Mouse (Mus musculus) gastrocnemius, postnatal 36 days (tissue): ENCODE results near the gene Tbc1d22b. TPM values are rescaled to one million over a fixed set of nuclear protein-coding genes. Genes with fewer than 3 reads are reported as not detected.
A peak's percentile ranks its signal among the peaks of the same experiment; 100 is the strongest.

Experiments
- DNase-seq, 2 experiments: peaks; one replicate each; pipeline ENCODE4 v3.0.0; 2022
- intact Hi-C: fragments of 180-260 bp; cut with DNase I; formaldehyde crosslinking; loops from one replicate; pipeline ENCODE4 v1.15.1; 2025
- total RNA-seq, 2 experiments: library from RNA; stranded (reverse); gene quantifications; 2 replicates each; pipeline ENCODE4 v1.2.3; 2021

The Tbc1d22b gene
- total RNA-seq, 2 experiments from 2014 or later = 7.3 to 9.1 TPM

DNA sequence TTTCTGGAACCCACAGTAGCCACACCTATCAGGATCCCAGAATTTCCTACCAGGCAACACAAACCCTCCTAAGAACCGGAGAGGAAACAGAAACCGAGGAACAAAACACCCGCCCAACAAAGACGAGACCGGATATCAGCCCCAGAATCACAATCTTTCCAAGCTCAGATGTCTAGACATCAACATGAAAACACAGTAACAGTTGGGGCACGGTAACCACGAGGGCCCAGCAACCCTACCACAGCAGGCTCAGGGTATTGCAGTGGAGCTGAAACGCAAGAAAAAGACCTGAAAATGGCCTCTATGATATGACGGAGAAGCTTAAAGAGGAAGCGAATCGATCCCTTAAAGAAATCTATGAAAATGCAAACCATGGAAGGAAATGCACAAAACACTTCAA is 15.7 kb upstream of the Tbc1d22b start:
- DNase-seq = no peak
- intact Hi-C loops = no loop called here

DNA sequence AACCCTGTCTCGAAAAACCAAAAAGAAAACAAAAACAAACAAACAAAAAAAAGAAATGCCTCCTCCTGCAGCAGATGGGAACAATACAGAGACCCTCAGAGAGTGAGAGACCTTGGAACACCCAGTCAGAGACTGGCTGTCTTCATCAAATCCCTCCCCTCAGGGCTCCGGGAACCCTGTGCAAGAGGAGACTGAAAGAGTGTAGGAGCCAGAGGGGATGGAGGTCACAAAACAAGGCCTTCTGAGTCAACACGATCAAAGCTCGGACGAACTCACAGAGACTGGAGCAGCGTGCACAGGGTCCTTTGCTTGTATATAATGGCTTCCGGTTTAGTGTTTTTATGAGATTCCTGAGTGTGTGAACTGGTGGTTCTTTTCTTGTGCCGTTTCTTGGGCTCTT is 9.2 kb upstream of the Tbc1d22b start:
- no peak for DNase-seq

DNA sequence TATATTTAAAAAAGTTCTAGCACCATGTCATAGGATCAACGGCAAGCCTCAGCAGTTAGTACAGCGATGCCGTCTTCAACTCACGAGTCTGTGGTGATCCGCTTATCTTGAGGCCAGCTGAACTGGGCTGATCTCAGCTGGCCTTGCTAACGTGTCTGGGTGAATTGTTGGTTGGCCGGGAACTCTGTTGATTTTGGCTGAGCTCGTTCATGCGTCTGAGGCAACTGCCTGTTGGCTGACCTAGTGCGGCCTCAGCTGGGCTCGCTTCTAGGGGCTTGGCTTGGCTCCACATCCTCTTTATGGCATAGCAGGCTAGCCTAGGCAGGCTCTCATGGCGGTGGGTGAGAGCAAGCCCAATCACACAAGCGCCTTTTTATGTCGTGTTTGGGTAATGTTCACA is 8.2 kb upstream of the Tbc1d22b start:
- intact Hi-C loops = no loop called here
- peak; percentile 68 to 72 for DNase-seq

More for the DNA sequence above, 9.2 kb upstream of the Tbc1d22b start:
- intact Hi-C loops = no loop called here

DNA sequence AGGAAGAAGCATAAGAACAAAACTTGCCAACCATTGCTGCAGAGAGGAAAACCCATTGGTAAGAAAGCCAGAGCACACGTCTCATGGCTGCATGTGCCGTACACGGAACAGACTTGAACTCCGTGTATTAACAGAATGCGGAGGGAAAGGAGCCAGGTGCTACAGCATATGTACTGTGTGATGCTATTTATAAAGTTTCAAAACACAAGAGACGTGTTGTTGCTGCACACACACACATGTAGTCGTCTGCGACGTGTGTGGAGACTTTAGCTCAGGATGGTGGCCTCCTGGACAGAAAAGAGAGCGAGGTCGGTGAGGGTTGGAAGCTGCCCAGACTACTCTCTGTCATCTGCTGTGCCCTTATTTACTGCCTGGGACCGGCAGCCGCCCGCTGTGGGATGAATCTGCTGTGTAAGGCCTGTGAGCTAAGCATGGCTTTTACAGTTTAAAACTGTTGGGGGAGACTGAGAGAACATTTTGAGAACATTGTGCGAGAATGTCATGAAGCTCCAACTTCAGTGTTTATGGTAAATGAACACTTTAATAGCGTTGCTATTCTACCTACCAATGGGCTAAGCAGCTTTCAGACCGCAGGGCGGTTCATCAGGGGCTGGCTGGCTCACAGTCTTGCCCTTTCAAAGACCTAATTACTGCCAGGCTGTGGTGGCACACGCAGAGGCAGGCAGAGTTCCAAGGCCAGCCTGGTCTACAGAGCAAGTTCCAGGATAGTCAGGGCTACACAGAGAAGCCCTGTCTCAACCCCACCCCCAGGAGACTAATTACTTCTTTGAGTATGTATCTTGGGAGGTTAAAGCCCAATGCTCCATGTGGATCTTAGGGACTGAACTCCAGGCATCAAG is 6.5 kb upstream of the Tbc1d22b start:
- DNase-seq = no peak

DNA sequence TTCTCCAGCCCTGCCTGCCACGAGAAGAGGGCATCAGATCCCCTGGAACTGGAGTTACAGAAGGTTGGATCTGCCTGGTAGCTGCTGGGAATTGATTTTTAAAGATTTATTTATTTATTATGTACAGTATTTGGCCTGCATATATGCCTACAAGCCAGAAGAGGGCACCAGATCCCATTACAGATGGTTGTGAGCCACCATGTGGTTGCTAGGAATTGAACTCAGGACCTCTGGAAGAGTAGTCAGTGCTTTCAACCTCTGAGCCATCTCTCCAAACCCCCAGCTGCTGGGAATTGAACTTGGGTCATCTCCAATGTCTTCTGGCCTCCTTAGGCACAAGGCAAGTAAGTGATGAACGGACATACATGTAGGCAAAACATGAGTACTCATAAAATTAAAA is 5.5 kb upstream of the Tbc1d22b start:
- intact Hi-C loops = no loop called here
- DNase-seq = no peak

More for the DNA sequence above, 6.5 kb upstream of the Tbc1d22b start:
- intact Hi-C loops = no loop called here

DNA sequence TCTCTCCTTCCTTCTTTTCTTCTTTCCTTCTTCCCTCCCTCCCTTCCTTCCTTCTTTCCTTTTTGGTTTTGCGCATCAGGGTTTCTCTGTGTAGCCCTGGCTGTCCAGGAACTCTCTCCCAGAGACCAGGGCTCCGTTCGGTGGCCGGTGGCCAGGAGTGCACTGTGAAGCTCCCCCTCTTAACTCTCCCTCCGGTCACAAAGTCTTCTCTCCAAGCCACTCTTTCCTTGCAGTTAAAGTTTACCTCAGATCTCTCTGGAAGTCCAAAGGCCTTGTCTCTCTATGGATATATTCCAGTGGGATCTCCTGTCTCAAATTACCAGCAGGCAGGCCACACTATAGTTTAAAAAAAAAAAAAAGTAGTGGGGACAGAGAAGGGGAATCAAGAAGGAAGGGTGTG is 4.3 kb upstream of the Tbc1d22b start:
- intact Hi-C loops = no loop called here
- DNase-seq = no peak

DNA sequence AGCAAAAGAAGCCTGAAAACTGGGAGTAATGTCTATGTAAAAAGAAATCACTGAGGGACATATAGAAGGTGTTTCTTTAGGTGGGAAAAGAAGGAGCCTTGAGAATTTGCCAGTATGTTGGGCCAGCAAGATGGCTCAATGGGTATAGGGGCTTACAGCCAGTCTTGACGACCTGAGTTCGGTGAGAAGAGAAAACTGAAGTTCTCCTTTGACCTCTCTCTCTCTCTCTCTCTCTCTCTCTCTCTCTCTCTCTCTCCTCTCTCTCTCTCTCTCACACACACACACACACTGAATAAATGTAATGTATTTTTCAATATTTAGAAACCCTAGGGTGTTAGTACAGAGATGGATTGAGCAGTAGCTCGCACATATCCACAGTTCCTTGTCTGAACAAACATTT is 1.1 kb upstream of the Tbc1d22b start:
- no peak for DNase-seq
- intact Hi-C loops = no loop called here

DNA sequence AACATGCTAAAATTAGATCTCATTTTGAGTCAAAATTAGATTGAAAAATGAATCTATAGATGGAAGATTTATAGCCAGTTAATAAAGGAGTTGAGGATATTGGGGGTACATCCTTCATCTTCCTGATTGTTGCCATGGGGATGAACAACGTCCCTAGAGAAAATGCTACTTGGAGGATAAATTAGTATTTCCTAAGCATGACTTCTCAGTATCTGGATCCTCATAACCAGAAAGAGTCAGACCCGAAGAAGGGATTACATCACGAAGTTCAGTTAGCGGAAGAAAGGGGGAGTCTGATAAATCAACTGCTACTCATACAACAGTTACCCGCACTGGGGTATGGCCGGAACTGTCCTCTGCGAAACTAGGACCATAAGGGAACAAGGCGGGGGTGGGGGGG is 591 bp upstream of the Tbc1d22b start:
- DNase-seq = no peak
- intact Hi-C loops = no loop called here

DNA sequence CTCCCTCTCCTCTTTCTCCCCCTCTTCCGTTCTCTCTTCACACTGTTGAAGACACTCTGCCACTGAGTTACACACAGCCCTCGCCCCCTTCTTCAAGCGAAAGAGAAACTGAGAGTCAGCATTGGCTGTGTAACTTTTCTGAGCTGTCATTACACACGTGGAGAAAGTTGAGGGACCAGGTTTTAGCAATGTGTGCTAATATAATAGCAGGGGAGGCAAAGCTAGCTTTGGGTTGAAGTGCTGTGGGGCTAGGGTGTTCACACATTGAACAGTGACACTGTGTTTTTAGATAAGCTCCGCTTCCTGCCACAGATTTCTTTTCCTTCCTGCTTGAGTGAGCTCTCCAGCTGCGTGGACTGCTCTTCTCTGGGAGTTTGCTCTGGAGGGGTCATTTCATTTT is 1.4 kb downstream of the Tbc1d22b start:
- intact Hi-C loops = no loop called here
- no peak for DNase-seq

DNA sequence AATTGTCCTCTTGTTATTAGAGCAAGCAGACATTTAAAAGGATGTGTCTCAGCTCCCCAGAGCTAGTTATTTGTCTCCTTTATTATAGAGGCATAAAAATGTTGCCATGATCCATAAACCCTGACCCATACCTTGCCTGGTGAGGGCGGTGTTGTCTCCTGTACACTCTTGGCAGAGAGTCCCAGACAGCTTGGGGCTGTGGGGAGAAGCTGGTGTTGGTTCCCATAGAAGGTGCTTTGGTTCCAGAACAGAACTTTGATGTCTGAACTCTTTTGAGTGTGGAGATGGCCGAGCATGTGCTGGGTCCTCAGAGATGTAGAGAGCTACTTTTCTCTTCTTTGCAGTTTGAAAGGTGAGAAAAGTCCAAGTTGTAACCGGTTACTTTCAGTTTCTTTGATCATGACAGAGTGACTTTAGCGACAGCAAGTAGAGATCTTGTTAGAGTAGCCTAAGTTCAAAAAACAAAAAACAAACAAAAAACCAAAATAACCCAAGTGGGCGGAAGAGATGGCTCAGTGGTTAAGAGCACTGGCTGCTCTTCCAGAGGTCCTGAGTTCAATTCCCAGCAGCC is 2.7 kb downstream of the Tbc1d22b start, which contains the start of gene Tmem217:
TSS of gene Tmem217 (minus strand) at position 224 of the 571 bp plus-strand sequence.
- intact Hi-C loops = no loop called here

DNA sequence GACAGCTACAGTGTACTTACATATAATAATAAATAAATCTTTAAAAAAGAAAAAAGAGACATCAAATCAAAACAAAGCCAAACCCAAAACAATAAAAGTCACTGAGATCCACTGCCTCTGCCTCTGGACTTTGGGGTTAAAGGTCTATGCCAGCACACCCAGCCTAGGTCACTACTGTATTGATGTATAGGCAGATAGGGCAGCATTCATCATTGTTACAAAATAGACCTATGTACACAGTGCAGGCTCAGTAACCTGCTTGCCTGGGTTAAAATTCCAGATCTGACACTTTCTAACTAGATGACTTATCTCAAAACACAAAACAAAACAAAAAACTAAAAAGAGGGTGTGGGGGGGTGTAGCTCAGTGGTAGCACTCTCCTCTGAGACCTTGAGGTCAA is 4.6 kb downstream of the Tbc1d22b start:
- intact Hi-C loops = no loop called here
- DNase-seq = no peak

More for the DNA sequence above, 2.7 kb downstream of the Tbc1d22b start, which contains the start of gene Tmem217:
- DNase-seq = no peak

DNA sequence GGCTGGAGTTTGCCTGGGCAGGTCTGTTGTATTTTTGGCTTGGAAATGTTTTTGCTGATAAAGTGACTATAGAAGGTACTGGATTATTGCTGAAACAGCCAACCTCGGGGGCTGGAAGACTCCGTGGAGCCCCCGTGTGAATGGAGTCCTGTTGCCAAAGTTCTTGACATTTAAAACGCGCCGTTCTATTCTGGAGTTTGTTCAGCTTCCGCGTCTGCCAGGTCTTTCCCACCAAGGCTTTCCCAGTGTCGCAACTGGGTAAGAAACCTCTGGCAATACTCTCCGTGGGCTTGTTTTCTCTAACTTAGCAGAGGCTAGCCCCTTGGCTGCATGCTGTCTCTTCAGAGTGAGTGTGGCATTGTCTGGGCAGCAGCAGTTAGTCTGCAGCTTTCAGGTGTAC is 6.9 kb downstream of the Tbc1d22b start:
- intact Hi-C loops = no loop called here
- no peak for DNase-seq

DNA sequence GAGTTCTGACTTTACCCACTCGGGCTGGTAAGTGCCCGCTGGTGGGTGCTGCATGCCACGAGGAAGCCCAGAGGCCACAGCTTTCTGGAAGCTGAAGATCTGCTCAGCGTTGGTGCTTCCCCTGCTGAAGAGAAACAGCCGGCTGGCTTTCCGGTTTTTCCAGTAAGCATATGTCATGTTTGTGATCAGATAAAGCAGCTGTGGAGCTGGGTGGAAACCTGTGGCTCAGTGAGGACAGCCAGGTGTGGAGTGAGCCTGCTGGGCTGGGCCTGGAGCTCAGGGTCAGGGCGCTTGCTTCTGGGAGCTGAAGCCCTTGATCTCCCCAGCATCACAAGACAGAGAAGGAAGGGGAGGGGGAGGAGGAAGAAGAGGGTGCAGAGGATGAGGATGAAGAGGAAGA is 7.3 kb downstream of the Tbc1d22b start:
- intact Hi-C loops = no loop called here
- DNase-seq = no peak

DNA sequence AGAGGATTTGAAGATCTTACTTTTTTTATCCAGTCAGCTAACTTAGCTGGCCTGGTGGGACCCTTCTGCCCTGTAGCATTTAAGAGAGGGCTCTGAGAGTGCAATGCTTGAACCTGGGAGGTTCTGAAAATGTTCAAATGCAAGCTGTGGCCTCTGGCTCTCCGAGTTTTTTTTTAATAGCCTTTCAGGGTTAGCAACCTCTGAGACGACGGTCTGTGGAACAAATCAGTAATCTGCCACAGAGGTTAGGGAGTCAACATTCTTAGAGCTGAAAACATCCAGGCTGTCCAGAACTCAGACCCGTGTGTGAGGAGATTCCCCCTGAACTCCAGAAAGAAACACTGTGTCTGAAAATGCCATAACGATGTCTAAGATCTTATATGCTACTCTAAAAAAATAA is 8.9 kb downstream of the Tbc1d22b start:
- DNase-seq = no peak
- intact Hi-C loops = no loop called here

DNA sequence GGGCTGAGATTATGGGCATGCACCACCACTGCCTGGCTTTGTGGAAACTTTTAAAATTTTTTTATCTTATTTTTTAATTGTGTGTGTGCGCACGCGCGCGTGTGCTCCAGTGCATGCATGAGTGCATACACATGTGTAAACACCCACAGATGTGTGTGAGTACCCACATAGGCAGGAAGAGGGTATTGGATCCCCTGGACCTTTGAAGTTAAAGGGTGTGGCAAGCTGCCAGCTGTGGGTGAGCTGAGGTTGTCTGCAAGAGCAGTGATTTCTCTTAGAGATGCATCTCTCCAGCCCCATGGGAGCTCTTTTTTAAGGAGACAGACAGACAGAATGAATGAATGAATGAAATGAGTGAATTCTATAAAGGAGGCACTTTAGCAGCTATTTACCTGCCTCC is 15.9 kb downstream of the Tbc1d22b start:
- no peak for DNase-seq
- intact Hi-C loops = no loop called here

DNA sequence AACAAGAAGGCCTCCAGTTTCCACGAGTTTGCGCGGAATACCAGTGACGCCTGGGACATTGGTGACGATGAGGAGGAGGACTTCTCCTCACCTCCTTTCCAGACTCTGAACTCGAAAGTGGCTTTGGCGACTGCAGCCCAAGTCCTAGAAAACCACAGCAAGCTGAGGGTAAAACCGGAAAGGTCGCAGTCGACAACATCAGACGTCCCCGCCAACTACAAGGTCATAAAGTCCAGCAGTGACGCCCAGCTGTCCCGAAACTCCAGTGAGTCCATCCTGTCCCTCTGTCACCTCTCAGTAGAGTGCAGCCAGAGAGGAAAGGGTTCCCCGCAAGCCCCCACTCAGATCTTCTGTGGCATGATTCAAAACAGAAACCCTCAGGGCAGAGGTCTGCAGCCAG is 18.9 kb downstream of the Tbc1d22b start:
- intact Hi-C loops = no loop called here
- no peak for DNase-seq

DNA sequence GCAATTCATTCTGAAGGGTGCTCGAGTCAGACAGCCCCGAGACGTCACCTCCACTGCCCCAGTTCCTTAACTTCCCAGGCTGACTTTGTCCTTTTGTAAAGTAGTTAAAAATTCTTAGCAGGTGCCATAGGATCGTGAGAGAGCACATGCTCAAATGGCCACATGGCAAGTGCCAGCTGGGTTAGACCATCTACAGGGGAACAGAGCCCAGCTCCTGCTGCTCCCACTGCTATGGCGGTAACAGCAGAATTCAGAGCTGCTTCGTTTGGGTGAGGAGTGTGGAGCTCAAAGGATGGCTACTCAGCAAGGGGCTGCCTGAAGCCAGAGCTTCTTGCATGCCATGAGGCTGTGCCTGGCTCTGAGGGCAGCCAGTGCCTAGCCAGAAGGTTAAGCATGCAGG is 20.2 kb downstream of the Tbc1d22b start:
- DNase-seq = no peak
- intact Hi-C loops = no loop called here

DNA sequence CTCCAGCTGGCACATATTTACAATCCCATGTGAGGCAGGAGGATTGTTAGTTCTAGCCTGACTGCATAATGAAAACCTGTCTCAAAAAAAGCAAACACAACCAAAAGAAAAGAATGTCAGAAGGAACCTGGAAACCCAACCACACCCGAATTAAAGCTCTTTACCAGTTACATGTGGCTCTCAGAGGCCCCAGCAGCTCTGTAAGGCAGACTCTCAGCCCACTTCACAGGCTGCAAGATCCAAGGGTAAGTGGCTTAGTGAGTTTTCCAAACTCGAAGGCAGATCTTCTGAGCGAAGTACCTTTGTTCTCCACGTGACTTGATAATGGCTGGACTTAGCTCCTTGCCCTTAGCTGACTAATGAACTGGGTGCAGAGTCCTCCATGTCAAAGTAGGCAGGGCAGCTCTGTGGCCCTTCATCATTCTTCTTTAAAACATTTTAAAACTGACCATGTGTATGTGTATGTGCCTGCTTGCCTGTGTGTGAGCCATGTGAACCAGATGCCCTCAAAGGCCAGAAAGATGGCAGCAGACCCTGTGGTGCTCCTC is 30.1 kb downstream of the Tbc1d22b start:
- intact Hi-C loops = no loop called here
- DNase-seq = no peak

DNA sequence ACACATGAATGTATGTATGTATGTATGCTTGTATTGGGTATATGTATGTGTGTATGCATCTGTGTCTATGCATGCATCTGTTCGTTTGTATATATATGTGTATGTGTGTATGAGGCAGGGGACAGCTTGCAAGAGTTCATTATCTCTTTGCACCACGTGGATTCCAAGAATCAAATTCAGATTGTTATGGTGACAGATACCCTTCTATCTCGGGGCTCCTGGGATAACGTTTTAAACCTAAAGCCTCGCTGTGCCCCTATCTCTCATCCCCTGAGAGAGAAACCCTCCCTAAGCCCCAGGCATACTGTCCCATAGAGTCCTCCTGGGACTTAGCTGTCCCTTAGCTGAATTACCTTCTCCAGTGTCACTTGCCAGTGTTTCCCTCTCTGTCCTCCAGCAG is 34.0 kb downstream of the Tbc1d22b start:
- no peak for DNase-seq
- intact Hi-C loops = no loop called here

DNA sequence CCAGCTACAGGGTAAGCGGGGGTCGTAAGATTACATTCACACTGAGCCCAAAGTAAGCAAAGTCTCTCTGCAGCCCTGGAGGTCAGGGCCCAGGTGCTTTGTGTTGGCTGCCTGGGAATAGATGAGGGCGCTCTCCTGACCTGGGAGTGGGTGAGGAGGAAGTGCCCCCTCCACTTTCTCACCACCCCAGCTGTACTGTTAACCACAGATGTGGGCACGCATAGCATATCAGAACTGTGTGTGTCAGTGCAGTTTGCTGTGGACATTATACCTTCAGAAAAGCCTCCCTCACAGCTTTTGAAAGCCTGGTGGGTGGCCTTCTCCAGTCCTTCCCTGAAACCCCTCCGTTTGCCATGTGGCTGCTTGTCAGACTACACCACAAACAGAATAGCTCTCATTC is 34.7 kb downstream of the Tbc1d22b start:
- intact Hi-C loops = no loop called here
- DNase-seq = no peak

DNA sequence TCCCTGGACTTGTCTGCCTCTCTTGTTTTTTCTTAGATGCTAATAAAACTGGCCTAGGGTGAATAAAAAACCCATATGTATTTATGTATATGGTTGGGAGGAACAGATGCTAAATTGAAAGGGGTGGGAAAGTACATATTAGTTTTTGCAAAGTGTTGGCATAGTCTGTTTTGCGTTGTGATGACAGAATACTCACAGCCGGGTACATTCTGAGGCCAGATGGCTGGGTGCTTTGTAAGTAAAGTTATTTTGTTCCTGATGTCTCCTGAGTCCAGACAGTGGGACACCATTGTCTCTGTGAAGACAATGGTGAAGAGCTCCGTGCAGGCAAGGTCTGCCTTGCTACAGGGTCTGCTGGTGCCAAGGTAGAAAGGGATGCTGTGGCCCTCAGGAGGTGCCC is 35.2 kb downstream of the Tbc1d22b start:
- intact Hi-C loops = no loop called here
- DNase-seq = no peak

DNA sequence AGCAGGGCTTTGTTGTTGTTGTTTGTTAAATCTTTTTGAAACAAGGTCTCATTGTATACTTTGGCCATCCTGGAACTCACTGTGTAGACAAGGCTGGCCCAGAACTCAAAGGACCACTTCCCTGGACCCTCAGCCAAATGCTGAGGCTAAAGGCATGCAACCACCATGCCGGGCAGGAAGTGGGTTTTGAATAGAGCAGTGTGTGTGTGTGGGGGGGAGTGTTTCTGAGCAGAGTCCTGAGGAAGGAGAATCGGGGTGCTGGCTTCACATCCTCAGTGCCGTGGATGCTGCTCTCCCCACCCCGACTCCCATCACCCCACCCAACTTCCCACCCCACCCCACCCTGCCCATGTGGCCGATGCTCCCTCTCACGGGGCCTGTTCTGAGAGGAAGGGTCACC is 35.9 kb downstream of the Tbc1d22b start:
- intact Hi-C loops = no loop called here
- no peak for DNase-seq
